Mouse (Mus musculus) activated CD4-positive, CD25-positive, alpha-beta regulatory T cell, adult 4 months (primary cell): ENCODE measurements around the gene Vmn2r66. TPM values are rescaled to one million over a fixed set of nuclear protein-coding genes. Genes with fewer than 3 reads are reported as not detected.

Source experiments
- ATAC-seq: one replicate; pipeline ENCODE4 v1.8.0; 2017
- polyA plus RNA-seq, 2 experiments: library from polyadenylated mRNA; unstranded; fragments of 100-300 nt; shearing (Covaris generic); gene quantifications; one replicate each; pipeline ENCODE4 v1.2.1; 2017

Vmn2r66 gene
- polyA plus RNA-seq = not detected

GRCm38 (mm10) chr7:85012168-85012567 lies at the start of gene Vmn2r66:
Gene Vmn2r66 (minus strand): TSS chr7:85012268.
- no peak for ATAC-seq

DNA sequence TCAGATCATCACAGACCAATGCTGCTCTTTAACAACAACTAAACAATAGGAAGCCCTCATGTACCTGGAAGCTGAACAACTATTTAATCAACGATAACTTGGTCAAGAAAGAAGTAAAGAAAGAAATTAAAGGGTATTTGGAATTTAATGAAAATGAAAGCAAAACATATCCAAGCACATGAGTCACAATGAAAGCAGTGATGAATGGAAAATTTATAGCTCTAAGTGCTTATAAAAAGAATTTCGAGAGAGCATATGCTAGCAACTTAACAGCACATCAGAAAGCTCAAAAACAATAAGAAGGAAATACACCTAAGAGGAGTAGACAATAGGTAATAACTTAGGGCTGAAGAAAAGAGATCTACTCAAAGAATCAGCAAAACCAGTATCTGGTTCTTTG lies 15.4 kb downstream of the Vmn2r66 start:
- no peak for ATAC-seq

GRCm38 (mm10) chr7:84964015-84964414 lies 48.1 kb downstream of the Vmn2r66 start, which contains the start of gene Vmn2r65:
Gene Vmn2r65 (minus strand): TSS chr7:84964115.
- ATAC-seq = no peak

Other genes with a start within 250 kb of the Vmn2r66 start
- not detected for gene Olfr291, start 158.7 kb downstream of the Vmn2r66 start, polyA plus RNA-seq
- gene Vmn2r65, start 48.2 kb downstream of the Vmn2r66 start, polyA plus RNA-seq = under 1 TPM in 1 of 2 experiments, not detected in 1; 0.04 TPM
- gene Vmn2r67, start 143.7 kb upstream of the Vmn2r66 start, polyA plus RNA-seq = not detected
- under 1 TPM in 1 of 2 experiments, not detected in 1; 0.11 TPM for gene Vmn2r68, start 225.5 kb upstream of the Vmn2r66 start, polyA plus RNA-seq